ENCODE assay signal across 8 mouse cellular contexts in genomic region chr2:4018431-4018876, GRCm38 (mm10). TPM values are rescaled to one million over a fixed set of nuclear protein-coding genes. Genes with fewer than 3 reads are reported as not detected.
DNase-seq lines count a peak whose midpoint lies in the region; ATAC-seq and TF ChIP-seq lines count a peak whose summit lies in the region.

No protein-coding gene starts in this region.

- peak overlapping the region; percentile 45 for H3K4me2 ChIP-seq in forebrain, embryonic 16.5 days (ENCODE audit: low read length)
- H3K4me2 ChIP-seq in midbrain, postnatal 0 days (ENCODE audit: low read depth, low read length, poor library complexity, severe bottlenecking), result peak overlapping the region; percentile 65

- H3K27ac ChIP-seq in forebrain, embryonic 16.5 days (ENCODE audit: low read length), result peak overlapping the region; percentile 75
- H3K27ac ChIP-seq in midbrain, postnatal 0 days (ENCODE audit: low read depth, low read length), result peak overlapping the region; percentile 78

- no peak for TF ChIP-seq CTCF in midbrain, postnatal 0 days (IDR thresholded peaks at IDR 0.05)

- H3K9me3 ChIP-seq in forebrain, embryonic 16.5 days (ENCODE audit: control insufficient read depth, low read length), result no peaks in the 10 kb centered on the region
- H3K9me3 ChIP-seq in midbrain, postnatal 0 days (ENCODE audit: low read length), result no peaks in the 10 kb centered on the region

- H3K27me3 ChIP-seq in forebrain, embryonic 16.5 days (replicated peaks; ENCODE audit: control insufficient read depth, insufficient read depth, low read length), result no peaks in the 10 kb centered on the region
- no peaks in the 10 kb centered on the region for H3K27me3 ChIP-seq in midbrain, postnatal 0 days (ENCODE audit: insufficient read depth, low read length)

- H3K4me1 ChIP-seq in forebrain, embryonic 16.5 days (replicated peaks; ENCODE audit: control insufficient read depth, insufficient read depth, low read length), result peaks cover 19% of the 10 kb centered on the region
- H3K4me1 ChIP-seq in midbrain, postnatal 0 days (ENCODE audit: insufficient read depth, low read length), result no peaks in the 10 kb centered on the region; the same call in 1 of the 2 replicates

- H3K36me3 ChIP-seq in forebrain, embryonic 16.5 days (ENCODE audit: control insufficient read depth, insufficient read depth), result no peaks in the 10 kb centered on the region
- no peaks in the 10 kb centered on the region for H3K36me3 ChIP-seq in midbrain, postnatal 0 days (ENCODE audit: insufficient read depth, low read length)

- DNase-seq in gastrocnemius, postnatal 10 days, result peak; percentile 5
- no peak for DNase-seq in gastrocnemius, adult 18-20 months (ENCODE audit: low spot score)
- peak; percentile 10 for DNase-seq in cerebellum, adult 11-12 months
- DNase-seq in layer of hippocampus, adult 9-11 months, result peak; percentile 43
- peak; percentile 68 for DNase-seq in midbrain, postnatal 0 days (ENCODE audit: low spot score)
- no peak for DNase-seq in liver

- peak; percentile 51 for ATAC-seq in forebrain, embryonic 16.5 days
- peak; percentile 81 for ATAC-seq in midbrain, postnatal 0 days (ENCODE audit: low FRiP score)
- ATAC-seq in monocyte, adult 5-6 weeks (replicated peaks; ENCODE audit: insufficient number of reproducible peaks, low FRiP score, low TSS enrichment, poor library complexity, severe bottlenecking), result no peak

- WGBS in forebrain, embryonic 16.5 days, result 45% methylated on average over 11 of the region's 11 CpGs
- 16% methylated on average over 11 of the region's 11 CpGs for WGBS in midbrain, postnatal 0 days

- peak overlapping the region; percentile 35 for H3K4me3 ChIP-seq in forebrain, embryonic 16.5 days (replicated peaks; ENCODE audit: low read length)
- H3K4me3 ChIP-seq in midbrain, postnatal 0 days (ENCODE audit: low read depth, low read length), result peak overlapping the region; percentile 49

- H3K9ac ChIP-seq in forebrain, embryonic 16.5 days (replicated peaks; ENCODE audit: low read depth, low read length), result peak overlapping the region; percentile 57
- peak overlapping the region; percentile 69 for H3K9ac ChIP-seq in midbrain, postnatal 0 days (replicated peaks; ENCODE audit: low read length, poor library complexity, severe bottlenecking)

RNA-seq across cellular contexts. Expression of gene Frmd4a, which starts 0.9 kb away (rescaled TPM):
- total RNA-seq in gastrocnemius, postnatal 10 days (2021), result 10 to 100 TPM; 22.1 to 28.3 TPM
- total RNA-seq in gastrocnemius, adult 18-20 months (2021), result 1 to 10 TPM; 2.6 to 3.6 TPM
- polyA plus RNA-seq in forebrain, embryonic 16.5 days (2015; fragmentation: Nextera tagmentation; extraction: Ambion mirVana), result 85.3 and 97.9 TPM in 2 replicates
- total RNA-seq in midbrain, postnatal 0 days (2014; rRNA removed), result 60.2 and 76.4 TPM in 2 replicates
- 34.4 and 42.5 TPM in 2 replicates for polyA plus RNA-seq in midbrain, postnatal 0 days (2015; fragmentation: Nextera tagmentation; extraction: Ambion mirVana)
- 3.1 to 9.5 TPM (median 4.6 TPM) in 3 replicates for total RNA-seq in monocyte, adult 5-6 weeks (2017)

Comparison
In these comparisons a context has a peak if more than half of its experiments do, and no peak if none do; other contexts are left out.
1. DNase-seq: peak in gastrocnemius, postnatal 10 days (single experiment), cerebellum, adult 11-12 months (single experiment), layer of hippocampus, adult 9-11 months (single experiment) and midbrain, postnatal 0 days (single experiment); none in gastrocnemius, adult 18-20 months (single experiment) and liver (single experiment).